Mouse (Mus musculus) cortical plate, adult 2 months (tissue): ENCODE measurements around the gene Exoc3l4. TPM values are rescaled to one million over a fixed set of nuclear protein-coding genes. Genes with fewer than 3 reads are reported as not detected.

Source experiments
- H3K27ac ChIP-seq: fragments of 200-500 bp; 2 replicates; pipeline ENCODE4 v1.5.1; 2012; ENCODE audit warnings: low read length, control low read depth, inconsistent platforms; ENCODE audit not compliant: insufficient read depth
- H3K4me1 ChIP-seq: fragments of 200-500 bp; 2 replicates; pipeline ENCODE4 v1.6.1; 2011; ENCODE audit warnings: low read length; ENCODE audit not compliant: control insufficient read depth, insufficient read depth
- H3K4me3 ChIP-seq: fragments of 200-500 bp; 2 replicates; pipeline ENCODE4 v1.5.1; 2011; ENCODE audit warnings: mild to moderate bottlenecking, low read length, control low read depth; ENCODE audit not compliant: insufficient read depth
- CTCF ChIP-seq: fragments of 200-500 bp; IDR thresholded peaks from 2 replicates; pipeline ENCODE4 v1.5.1; 2011; ENCODE audit warnings: mild to moderate bottlenecking, control low read depth, low read length; ENCODE audit not compliant: insufficient read depth; ENCODE audit errors: extremely low read depth
- POLR2A ChIP-seq: fragments of 200-500 bp; IDR thresholded peaks from 2 replicates; pipeline ENCODE4 v1.6.1; 2011; ENCODE audit warnings: mild to moderate bottlenecking, low read length, control low read depth; ENCODE audit not compliant: insufficient read depth; ENCODE audit errors: extremely low read depth
- polyA plus RNA-seq: library from polyadenylated mRNA; depleted of rRNA; stranded (reverse); fragments of >200 nt; gene quantifications from 2 replicates; pipeline ENCODE4 v1.2.3, GENCODE M21; 2012

The Exoc3l4 gene
- polyA plus RNA-seq, 1 experiment: 2.5 TPM

GRCm38 (mm10) chr12:111432751-111433331 lies 16.0 kb downstream of the Exoc3l4 start:
- no peak overlapping the region for H3K4me3 ChIP-seq
- no peak overlapping the region for H3K27ac ChIP-seq
- TF ChIP-seq CTCF (no peak), POLR2A (no peak)
- peaks cover 7% of the 10 kb centered on the region; the same call in 1 of the 2 replicates for H3K4me1 ChIP-seq

GRCm38 (mm10) chr12:111434164-111434744 lies 17.4 kb downstream of the Exoc3l4 start:
- no peak overlapping the region for H3K27ac ChIP-seq
- H3K4me3 ChIP-seq: no peak overlapping the region
- no peak for TF ChIP-seq CTCF
- peaks cover 7% of the 10 kb centered on the region; the same call in 1 of the 2 replicates for H3K4me1 ChIP-seq

DNA sequence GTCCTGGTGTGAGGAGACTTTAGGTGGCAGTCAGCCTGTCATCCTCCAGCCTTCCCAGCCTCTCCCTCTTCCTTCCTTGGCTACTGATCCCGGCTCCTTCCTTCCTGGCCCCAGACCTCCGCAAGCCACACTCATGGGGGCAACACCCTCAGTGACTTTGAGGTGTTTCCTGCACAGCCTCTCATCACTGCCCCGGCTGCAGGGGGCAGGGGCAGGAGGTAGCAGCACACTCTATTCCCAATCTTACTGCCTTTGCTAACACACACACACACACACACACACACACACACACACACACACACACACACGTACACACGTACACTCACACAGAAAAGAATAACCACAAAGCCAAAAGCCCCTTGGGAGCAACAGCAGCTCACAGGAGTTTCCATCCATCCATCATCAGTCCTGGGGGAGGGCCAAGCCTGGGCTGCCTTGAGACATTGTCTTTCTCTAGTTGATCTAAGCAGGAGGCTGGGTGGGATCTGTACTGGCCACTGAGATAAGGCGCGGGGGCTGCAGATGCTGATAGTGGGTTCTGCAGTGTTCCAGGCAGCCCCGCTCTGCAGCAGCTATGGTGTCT lies 18.0 kb downstream of the Exoc3l4 start:
- peaks cover 7% of the 10 kb centered on the region; the same call in 1 of the 2 replicates for H3K4me1 ChIP-seq
- no peak overlapping the region for H3K27ac ChIP-seq
- TF ChIP-seq CTCF: no peak
- H3K4me3 ChIP-seq: no peak overlapping the region

DNA sequence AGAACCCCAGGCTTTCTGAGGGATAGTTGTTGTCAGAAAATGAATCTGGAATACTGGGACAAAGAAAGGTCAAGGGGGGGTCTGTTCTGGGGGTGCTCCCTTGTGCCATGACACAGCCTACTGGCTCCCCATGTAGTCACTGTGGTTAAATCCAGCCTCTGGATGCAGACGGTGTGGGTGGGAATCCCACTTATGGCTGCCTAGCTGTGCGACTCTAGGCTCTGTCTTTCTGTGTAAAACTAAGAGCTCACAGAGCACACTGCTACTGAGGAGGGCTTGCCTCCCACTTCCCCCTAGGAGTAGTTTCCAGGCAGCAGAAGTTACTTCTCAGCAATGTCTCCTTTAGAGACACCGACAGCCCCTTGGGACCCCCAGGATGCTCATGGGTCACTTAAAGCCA lies 19.4 kb downstream of the Exoc3l4 start:
- Histone ChIP-seq H3K4me3 (no peak overlapping the region), H3K27ac (peak overlapping the region; percentile 37; the same call in 1 of the 2 replicates), H3K4me1 (peaks cover 3% of the 10 kb centered on the region; the same call in 1 of the 2 replicates)
- TF ChIP-seq CTCF (no peak), POLR2A (no peak)

DNA sequence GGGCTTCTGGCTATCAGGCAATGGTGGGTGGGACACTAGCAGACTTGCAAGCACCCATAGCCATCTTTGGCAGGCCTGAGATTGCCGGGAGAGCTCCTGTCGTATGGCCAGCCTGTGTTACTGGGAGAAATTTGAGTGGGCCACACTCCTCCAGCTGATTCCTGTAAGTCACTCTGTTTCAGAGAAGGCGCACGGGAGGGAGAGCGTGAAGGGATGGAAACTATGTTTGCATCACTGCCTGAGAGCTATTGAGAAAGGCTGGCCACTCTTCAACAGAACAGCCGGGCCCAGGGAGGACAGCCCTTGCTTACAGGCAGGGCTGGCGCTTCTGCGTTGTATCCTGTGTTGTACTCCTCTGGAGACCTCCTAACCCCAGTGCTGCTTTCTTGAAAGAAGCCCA lies 19.8 kb downstream of the Exoc3l4 start:
- peaks cover 3% of the 10 kb centered on the region; the same call in 1 of the 2 replicates for H3K4me1 ChIP-seq
- peak overlapping the region; percentile 37; the same call in 1 of the 2 replicates for H3K27ac ChIP-seq
- H3K4me3 ChIP-seq: no peak overlapping the region
- TF ChIP-seq CTCF (no peak), POLR2A (no peak)

GRCm38 (mm10) chr12:111437222-111437900 lies 20.5 kb downstream of the Exoc3l4 start:
- Histone ChIP-seq H3K4me3 (no peak overlapping the region), H3K4me1 (peaks cover 5% of the 10 kb centered on the region; the same call in 1 of the 2 replicates), H3K27ac (no peak overlapping the region)
- TF ChIP-seq POLR2A (no peak), CTCF (no peak)

GRCm38 (mm10) chr12:111438850-111439249 lies 22.0 kb downstream of the Exoc3l4 start:
- TF ChIP-seq CTCF (no peak), POLR2A (no peak)
- no peak overlapping the region for H3K27ac ChIP-seq
- peaks cover 5% of the 10 kb centered on the region; the same call in 1 of the 2 replicates for H3K4me1 ChIP-seq
- H3K4me3 ChIP-seq: no peak overlapping the region

DNA sequence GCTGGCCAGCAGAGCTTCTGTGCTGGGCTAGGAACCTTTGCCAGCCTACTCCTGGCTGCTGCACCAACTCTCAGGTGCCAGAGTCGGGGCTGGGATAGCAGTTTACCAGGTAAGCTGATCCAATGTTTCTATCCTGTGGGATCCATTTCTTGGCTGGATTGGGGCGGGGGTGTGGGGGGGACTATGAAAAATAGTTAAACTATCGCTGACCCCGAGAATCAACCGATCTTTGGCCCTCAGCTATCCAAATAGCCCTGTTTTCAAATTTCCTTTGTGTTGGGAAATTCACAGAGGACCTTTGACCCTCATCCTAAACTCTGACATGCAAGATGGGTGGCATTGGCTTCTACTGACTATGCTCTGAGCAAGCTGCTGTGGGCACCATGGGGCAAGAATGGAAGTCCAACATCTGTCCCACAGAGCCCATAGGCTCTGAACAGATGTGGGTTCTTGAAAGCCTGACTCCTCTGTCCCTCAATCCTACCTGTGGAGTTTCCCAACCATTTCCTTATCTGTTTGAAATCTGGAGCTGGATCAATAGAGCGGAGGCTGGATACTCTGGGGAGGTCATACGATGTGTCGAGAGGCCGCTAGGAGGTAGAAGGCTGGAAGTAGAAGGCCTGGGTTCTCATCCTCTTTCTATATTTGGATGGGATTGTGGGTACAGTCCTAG lies 24.0 kb downstream of the Exoc3l4 start:
- H3K27ac ChIP-seq: no peak overlapping the region
- peaks cover 5% of the 10 kb centered on the region; the same call in 1 of the 2 replicates for H3K4me1 ChIP-seq
- H3K4me3 ChIP-seq: no peak overlapping the region
- TF ChIP-seq CTCF: no peak
- no peak for TF ChIP-seq POLR2A

DNA sequence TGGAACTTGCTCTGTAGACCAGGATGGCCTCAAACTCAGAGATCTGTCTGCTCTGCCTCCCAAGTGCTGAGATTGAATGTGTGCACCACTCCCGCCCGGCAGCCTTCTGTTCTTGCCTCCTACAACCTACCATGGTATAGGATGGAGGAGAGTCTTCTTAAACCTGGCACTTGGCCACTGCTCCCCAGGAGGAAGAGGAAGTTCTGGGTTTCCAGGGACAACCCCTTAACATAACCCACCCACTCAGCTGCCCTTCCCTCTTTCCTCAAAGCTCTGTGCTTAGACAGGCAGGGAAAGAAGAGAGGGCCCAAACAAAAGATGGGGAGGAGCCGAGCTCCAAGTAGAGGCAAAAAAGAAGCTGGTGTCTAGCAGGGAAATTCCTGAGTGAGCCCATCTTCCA lies 24.7 kb downstream of the Exoc3l4 start:
- H3K27ac ChIP-seq: no peak overlapping the region
- H3K4me1 ChIP-seq: peaks cover 2% of the 10 kb centered on the region; the same call in 1 of the 2 replicates
- TF ChIP-seq POLR2A: no peak
- no peak for TF ChIP-seq CTCF
- H3K4me3 ChIP-seq: no peak overlapping the region
